Mouse (Mus musculus): Measurements from ENCODE around the gene D430042O09Rik. TPM values are rescaled to one million over a fixed set of nuclear protein-coding genes. Genes with fewer than 3 reads are reported as not detected.

Gene D430042O09Rik
- polyA plus RNA-seq, 1 experiment from 2014 or later, result 2.0 TPM

GRCm38 (mm10) chr7:125812721-125813120, 105.0 kb downstream of the D430042O09Rik start:
- H3K4me3 ChIP-seq (ENCODE audit: low read depth, low read length), result no peak overlapping the region
- no peaks in the 10 kb centered on the region for H3K36me3 ChIP-seq (ENCODE audit: control insufficient read depth, insufficient read depth)
- 72% methylated on average over 8 of the region's 8 CpGs for WGBS (ENCODE audit: insufficient replicate concordance)
- H3K27me3 ChIP-seq (ENCODE audit: control insufficient read depth, insufficient read depth, low read depth, low read length), result no peaks in the 10 kb centered on the region
- no peak overlapping the region for H3K27ac ChIP-seq (ENCODE audit: low read length)
- no peak overlapping the region for H3K9ac ChIP-seq (ENCODE audit: low read depth, low read length)
- H3K9me3 ChIP-seq (replicated peaks; ENCODE audit: control insufficient read depth, low read length), result no peaks in the 10 kb centered on the region
- H3K4me2 ChIP-seq (ENCODE audit: low read depth, low read length), result no peak overlapping the region
- no peak for ATAC-seq (ENCODE audit: low read depth)
- H3K4me1 ChIP-seq (ENCODE audit: control insufficient read depth, low read depth, low read length), result no peaks in the 10 kb centered on the region

- 71% methylated on average over 3 of the region's 3 CpGs for WGBS (ENCODE audit: insufficient replicate concordance)
Observed at GRCm38 (mm10) chr7:125815733-125816132, 108.0 kb downstream of the D430042O09Rik start.

GRCm38 (mm10) chr7:125818301-125818712, 110.6 kb downstream of the D430042O09Rik start:
- WGBS (ENCODE audit: insufficient replicate concordance), result 76% methylated on average over 9 of the region's 9 CpGs

More at GRCm38 (mm10) chr7:125815733-125816132, 108.0 kb downstream of the D430042O09Rik start:
- Histone ChIP-seq H3K4me1 (ENCODE audit: control insufficient read depth, low read depth, low read length) (no peaks in the 10 kb centered on the region), H3K4me3 (ENCODE audit: low read depth, low read length) (no peak overlapping the region), H3K9me3 (replicated peaks; ENCODE audit: control insufficient read depth, low read length) (no peaks in the 10 kb centered on the region), H3K4me2 (ENCODE audit: low read depth, low read length) (no peak overlapping the region), H3K9ac (ENCODE audit: low read depth, low read length) (no peak overlapping the region), H3K27me3 (ENCODE audit: control insufficient read depth, insufficient read depth, low read depth, low read length) (no peaks in the 10 kb centered on the region), H3K27ac (ENCODE audit: low read length) (no peak overlapping the region), H3K36me3 (ENCODE audit: control insufficient read depth, insufficient read depth) (no peaks in the 10 kb centered on the region)
- no peak for ATAC-seq (ENCODE audit: low read depth)

GRCm38 (mm10) chr7:125820233-125820632, 112.5 kb downstream of the D430042O09Rik start:
- ATAC-seq (ENCODE audit: low read depth), result no peak
- H3K4me1 ChIP-seq (ENCODE audit: control insufficient read depth, low read depth, low read length), result no peaks in the 10 kb centered on the region

More at GRCm38 (mm10) chr7:125818301-125818712, 110.6 kb downstream of the D430042O09Rik start:
- Histone ChIP-seq H3K4me3 (ENCODE audit: low read depth, low read length) (no peak overlapping the region), H3K4me1 (ENCODE audit: control insufficient read depth, low read depth, low read length) (no peaks in the 10 kb centered on the region), H3K4me2 (ENCODE audit: low read depth, low read length) (no peak overlapping the region), H3K27ac (ENCODE audit: low read length) (no peak overlapping the region), H3K27me3 (ENCODE audit: control insufficient read depth, insufficient read depth, low read depth, low read length) (no peaks in the 10 kb centered on the region), H3K36me3 (ENCODE audit: control insufficient read depth, insufficient read depth) (no peaks in the 10 kb centered on the region), H3K9me3 (replicated peaks; ENCODE audit: control insufficient read depth, low read length) (no peaks in the 10 kb centered on the region), H3K9ac (ENCODE audit: low read depth, low read length) (no peak overlapping the region)
- ATAC-seq (ENCODE audit: low read depth), result no peak

GRCm38 (mm10) chr7:125826425-125826824, 118.7 kb downstream of the D430042O09Rik start:
- Histone ChIP-seq H3K9me3 (replicated peaks; ENCODE audit: control insufficient read depth, low read length) (no peaks in the 10 kb centered on the region), H3K27me3 (ENCODE audit: control insufficient read depth, insufficient read depth, low read depth, low read length) (no peaks in the 10 kb centered on the region), H3K36me3 (ENCODE audit: control insufficient read depth, insufficient read depth) (no peaks in the 10 kb centered on the region), H3K27ac (ENCODE audit: low read length) (no peak overlapping the region), H3K4me2 (ENCODE audit: low read depth, low read length) (no peak overlapping the region), H3K4me3 (ENCODE audit: low read depth, low read length) (no peak overlapping the region), H3K9ac (ENCODE audit: low read depth, low read length) (no peak overlapping the region), H3K4me1 (ENCODE audit: control insufficient read depth, low read depth, low read length) (no peaks in the 10 kb centered on the region; the same call in 1 of the 2 replicates)
- 25% methylated on average over 2 of the region's 2 CpGs for WGBS (ENCODE audit: insufficient replicate concordance)
- ATAC-seq (ENCODE audit: low read depth), result no peak

More at GRCm38 (mm10) chr7:125820233-125820632, 112.5 kb downstream of the D430042O09Rik start:
- no peak overlapping the region for H3K27ac ChIP-seq (ENCODE audit: low read length)
- no peak overlapping the region for H3K9ac ChIP-seq (ENCODE audit: low read depth, low read length)
- WGBS (ENCODE audit: insufficient replicate concordance), result 36% methylated on average over 2 of the region's 2 CpGs
- H3K9me3 ChIP-seq (replicated peaks; ENCODE audit: control insufficient read depth, low read length), result no peaks in the 10 kb centered on the region
- H3K36me3 ChIP-seq (ENCODE audit: control insufficient read depth, insufficient read depth), result no peaks in the 10 kb centered on the region
- H3K4me3 ChIP-seq (ENCODE audit: low read depth, low read length), result no peak overlapping the region
- H3K27me3 ChIP-seq (ENCODE audit: control insufficient read depth, insufficient read depth, low read depth, low read length), result no peaks in the 10 kb centered on the region
- H3K4me2 ChIP-seq (ENCODE audit: low read depth, low read length), result no peak overlapping the region

GRCm38 (mm10) chr7:125826887-125827286, 119.2 kb downstream of the D430042O09Rik start:
- Histone ChIP-seq H3K4me2 (ENCODE audit: low read depth, low read length) (no peak overlapping the region), H3K27me3 (ENCODE audit: control insufficient read depth, insufficient read depth, low read depth, low read length) (no peaks in the 10 kb centered on the region), H3K9me3 (replicated peaks; ENCODE audit: control insufficient read depth, low read length) (no peaks in the 10 kb centered on the region), H3K4me1 (ENCODE audit: control insufficient read depth, low read depth, low read length) (no peaks in the 10 kb centered on the region; the same call in 1 of the 2 replicates), H3K27ac (ENCODE audit: low read length) (no peak overlapping the region), H3K36me3 (ENCODE audit: control insufficient read depth, insufficient read depth) (no peaks in the 10 kb centered on the region), H3K4me3 (ENCODE audit: low read depth, low read length) (no peak overlapping the region), H3K9ac (ENCODE audit: low read depth, low read length) (no peak overlapping the region)
- no peak for ATAC-seq (ENCODE audit: low read depth)
- 52% methylated on average over 3 of the region's 3 CpGs for WGBS (ENCODE audit: insufficient replicate concordance)

- no peaks in the 10 kb centered on the region; the same call in 1 of the 2 replicates for H3K4me1 ChIP-seq (ENCODE audit: control insufficient read depth, low read depth, low read length)
- no peaks in the 10 kb centered on the region for H3K36me3 ChIP-seq (ENCODE audit: control insufficient read depth, insufficient read depth)
- 45% methylated on average over 9 of the region's 9 CpGs for WGBS (ENCODE audit: insufficient replicate concordance)
- H3K9ac ChIP-seq (ENCODE audit: low read depth, low read length), result no peak overlapping the region
- no peaks in the 10 kb centered on the region for H3K27me3 ChIP-seq (ENCODE audit: control insufficient read depth, insufficient read depth, low read depth, low read length)
- no peak for ATAC-seq (ENCODE audit: low read depth)
- no peak overlapping the region for H3K4me3 ChIP-seq (ENCODE audit: low read depth, low read length)
- H3K4me2 ChIP-seq (ENCODE audit: low read depth, low read length), result no peak overlapping the region
- no peak overlapping the region for H3K27ac ChIP-seq (ENCODE audit: low read length)
- H3K9me3 ChIP-seq (replicated peaks; ENCODE audit: control insufficient read depth, low read length), result no peaks in the 10 kb centered on the region
Observed at GRCm38 (mm10) chr7:125827420-125827819, 119.7 kb downstream of the D430042O09Rik start.

GRCm38 (mm10) chr7:125828561-125828960, 120.9 kb downstream of the D430042O09Rik start:
- Histone ChIP-seq H3K36me3 (ENCODE audit: control insufficient read depth, insufficient read depth) (no peaks in the 10 kb centered on the region), H3K4me3 (ENCODE audit: low read depth, low read length) (no peak overlapping the region), H3K4me1 (ENCODE audit: control insufficient read depth, low read depth, low read length) (no peaks in the 10 kb centered on the region; the same call in 1 of the 2 replicates), H3K9ac (ENCODE audit: low read depth, low read length) (no peak overlapping the region), H3K4me2 (ENCODE audit: low read depth, low read length) (no peak overlapping the region), H3K27me3 (ENCODE audit: control insufficient read depth, insufficient read depth, low read depth, low read length) (no peaks in the 10 kb centered on the region), H3K27ac (ENCODE audit: low read length) (no peak overlapping the region), H3K9me3 (replicated peaks; ENCODE audit: control insufficient read depth, low read length) (no peaks in the 10 kb centered on the region)
- 67% methylated on average over 5 of the region's 5 CpGs for WGBS (ENCODE audit: insufficient replicate concordance)
- no peak for ATAC-seq (ENCODE audit: low read depth)

GRCm38 (mm10) chr7:125829121-125829666, 121.5 kb downstream of the D430042O09Rik start:
- no peak for ATAC-seq (ENCODE audit: low read depth)
- H3K9me3 ChIP-seq (replicated peaks; ENCODE audit: control insufficient read depth, low read length), result no peaks in the 10 kb centered on the region

More at GRCm38 (mm10) chr7:125829121-125829666, 121.5 kb downstream of the D430042O09Rik start:
- no peak overlapping the region for H3K4me2 ChIP-seq (ENCODE audit: low read depth, low read length)
- 49% methylated on average over 3 of the region's 3 CpGs for WGBS (ENCODE audit: insufficient replicate concordance)
- no peak overlapping the region for H3K4me3 ChIP-seq (ENCODE audit: low read depth, low read length)
- H3K9ac ChIP-seq (ENCODE audit: low read depth, low read length), result no peak overlapping the region
- no peaks in the 10 kb centered on the region; the same call in 1 of the 2 replicates for H3K4me1 ChIP-seq (ENCODE audit: control insufficient read depth, low read depth, low read length)
- no peaks in the 10 kb centered on the region for H3K36me3 ChIP-seq (ENCODE audit: control insufficient read depth, insufficient read depth)
- H3K27ac ChIP-seq (ENCODE audit: low read length), result no peak overlapping the region
- H3K27me3 ChIP-seq (ENCODE audit: control insufficient read depth, insufficient read depth, low read depth, low read length), result no peaks in the 10 kb centered on the region
